Mouse (Mus musculus) hindbrain, embryonic 16.5 days (tissue): ENCODE measurements around the gene Ppm1m. TPM values are rescaled to one million over a fixed set of nuclear protein-coding genes. Genes with fewer than 3 reads are reported as not detected.

Source experiments
- ATAC-seq: fragments of 200-750 bp; cut with Nextera tagmentation; 2 replicates; pipeline ENCODE4 v1.8.0; 2017; ENCODE audit warnings: moderate TSS enrichment, moderate library complexity
- H3K27ac ChIP-seq: fragments of 300-500 bp; sonication (generic); 2 replicates; pipeline ENCODE4 v1.5.1; 2014; ENCODE audit warnings: low read depth, mild to moderate bottlenecking, control low read depth, low read length, moderate library complexity
- H3K27me3 ChIP-seq: fragments of 300-500 bp; sonication (generic); replicated peaks from 2 replicates; pipeline ENCODE4 v1.6.1; 2014; ENCODE audit warnings: low read length; ENCODE audit not compliant: control insufficient read depth, insufficient read depth
- H3K36me3 ChIP-seq: fragments of 300-500 bp; sonication (generic); 2 replicates; pipeline ENCODE4 v1.6.1; 2014; ENCODE audit warnings: mild to moderate bottlenecking, low read length, moderate library complexity, mixed read lengths; ENCODE audit not compliant: control insufficient read depth, insufficient read depth
- H3K4me1 ChIP-seq: fragments of 300-500 bp; sonication (generic); 2 replicates; pipeline ENCODE4 v1.6.1; 2014; ENCODE audit warnings: low read depth, low read length; ENCODE audit not compliant: control insufficient read depth, insufficient read depth
- H3K4me2 ChIP-seq: fragments of 300-500 bp; sonication (generic); 2 replicates; pipeline ENCODE4 v1.6.1; 2014; ENCODE audit warnings: mild to moderate bottlenecking, low read length, control low read depth, moderate library complexity
- H3K4me3 ChIP-seq: fragments of 300-500 bp; sonication (generic); 2 replicates; pipeline ENCODE4 v1.5.1; 2014; ENCODE audit warnings: mild to moderate bottlenecking, low read length, control low read depth, moderate library complexity
- H3K9ac ChIP-seq: fragments of 300-500 bp; sonication (generic); 2 replicates; pipeline ENCODE4 v1.6.1; 2014; ENCODE audit warnings: low read depth, mild to moderate bottlenecking, control low read depth, low read length, moderate library complexity
- H3K9me3 ChIP-seq: fragments of 300-500 bp; sonication (generic); 2 replicates; pipeline ENCODE4 v1.6.1; 2014; ENCODE audit warnings: mild to moderate bottlenecking, low read length, moderate library complexity; ENCODE audit not compliant: control insufficient read depth
- WGBS: fragments of 180-500 bp; shearing (Covaris S2); extraction: QIAGEN DNeasy Blood & Tissue Kit; methylation state at CpG from one replicate; pipeline ENCODE4 v1.1.7; 2014; 5-methylcytosine and 5-hydroxymethylcytosine counted together
- polyA plus RNA-seq: library from polyadenylated mRNA; unstranded; fragments of >200 nt; fragmentation: Nextera tagmentation; extraction: Ambion mirVana; gene quantifications from 2 replicates; pipeline ENCODE4 v1.2.1, GENCODE M21; 2015

Ppm1m gene
- polyA plus RNA-seq, 1 experiment from 2014 or later, result 20.9 TPM

DNA sequence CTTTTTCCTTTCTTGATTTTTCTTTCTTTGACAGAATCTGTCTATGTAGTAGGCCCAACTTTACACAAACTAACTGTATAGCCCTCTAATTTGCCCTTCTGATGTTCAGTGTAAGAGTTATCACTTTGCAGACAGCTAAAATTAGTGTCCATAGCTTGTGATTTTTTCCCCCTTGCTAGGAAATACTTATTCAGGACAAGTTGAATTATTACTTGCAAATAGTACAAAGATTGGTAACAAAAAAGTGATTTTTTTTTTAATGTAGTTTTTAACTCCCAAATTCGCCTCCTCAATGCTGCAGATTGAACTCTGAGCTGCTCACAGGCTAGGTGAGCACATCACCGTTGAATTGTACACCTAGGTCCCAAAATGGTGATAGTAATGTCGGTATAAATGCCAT is 19.6 kb downstream of the Ppm1m start:
- Histone ChIP-seq H3K4me3 (no peak overlapping the region), H3K4me1 (peaks cover 9% of the 10 kb centered on the region), H3K36me3 (peaks cover 41% of the 10 kb centered on the region), H3K4me2 (no peak overlapping the region), H3K27ac (no peak overlapping the region), H3K9ac (no peak overlapping the region), H3K9me3 (no peaks in the 10 kb centered on the region), H3K27me3 (no peaks in the 10 kb centered on the region)
- no peak for ATAC-seq
- 88% methylated on average over 3 of the region's 3 CpGs for WGBS

DNA sequence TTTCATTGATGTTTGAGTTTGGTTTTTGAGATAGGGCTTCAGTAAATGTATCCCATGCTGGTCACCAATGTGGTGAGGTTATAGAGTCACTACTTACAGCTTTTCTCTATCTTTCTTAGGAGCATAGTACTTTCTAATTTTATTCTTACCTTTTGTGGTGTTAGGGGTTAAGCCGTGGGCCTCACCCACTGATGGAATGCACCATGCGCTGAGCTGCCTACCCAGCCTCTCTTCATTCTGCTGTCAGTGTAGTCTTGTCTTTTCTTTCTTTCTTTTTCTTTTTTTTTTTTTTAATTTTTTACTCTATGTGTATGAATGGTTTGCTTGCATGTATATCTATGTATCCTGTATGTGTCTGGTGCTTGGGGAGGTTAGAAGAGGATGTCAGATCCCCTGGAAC is 20.1 kb downstream of the Ppm1m start:
- no peaks in the 10 kb centered on the region for H3K9me3 ChIP-seq
- 91% methylated on average over 2 of the region's 2 CpGs for WGBS

GRCm38 (mm10) chr9:106177799-106178198 is 21.7 kb downstream of the Ppm1m start:
- Histone ChIP-seq H3K9ac (no peak overlapping the region), H3K9me3 (no peaks in the 10 kb centered on the region), H3K27me3 (no peaks in the 10 kb centered on the region), H3K27ac (no peak overlapping the region), H3K36me3 (peaks cover 24% of the 10 kb centered on the region), H3K4me3 (no peak overlapping the region), H3K4me1 (peaks cover 28% of the 10 kb centered on the region), H3K4me2 (no peak overlapping the region)
- ATAC-seq, result no peak
- 91% methylated on average over 6 of the region's 6 CpGs for WGBS

More for the DNA sequence above, 20.1 kb downstream of the Ppm1m start:
- H3K4me3 ChIP-seq, result no peak overlapping the region
- H3K27ac ChIP-seq, result no peak overlapping the region
- H3K4me1 ChIP-seq, result peaks cover 13% of the 10 kb centered on the region
- no peak for ATAC-seq
- H3K27me3 ChIP-seq, result no peaks in the 10 kb centered on the region
- H3K4me2 ChIP-seq, result no peak overlapping the region
- H3K36me3 ChIP-seq, result peaks cover 36% of the 10 kb centered on the region
- H3K9ac ChIP-seq, result no peak overlapping the region

GRCm38 (mm10) chr9:106176769-106177168 is 22.8 kb downstream of the Ppm1m start:
- Histone ChIP-seq H3K4me3 (no peak overlapping the region), H3K36me3 (peaks cover 19% of the 10 kb centered on the region), H3K9me3 (no peaks in the 10 kb centered on the region), H3K4me2 (no peak overlapping the region), H3K27me3 (no peaks in the 10 kb centered on the region), H3K27ac (no peak overlapping the region), H3K4me1 (peaks cover 29% of the 10 kb centered on the region), H3K9ac (no peak overlapping the region)
- ATAC-seq, result no peak
- WGBS, result 79% methylated on average over 5 of the region's 5 CpGs

DNA sequence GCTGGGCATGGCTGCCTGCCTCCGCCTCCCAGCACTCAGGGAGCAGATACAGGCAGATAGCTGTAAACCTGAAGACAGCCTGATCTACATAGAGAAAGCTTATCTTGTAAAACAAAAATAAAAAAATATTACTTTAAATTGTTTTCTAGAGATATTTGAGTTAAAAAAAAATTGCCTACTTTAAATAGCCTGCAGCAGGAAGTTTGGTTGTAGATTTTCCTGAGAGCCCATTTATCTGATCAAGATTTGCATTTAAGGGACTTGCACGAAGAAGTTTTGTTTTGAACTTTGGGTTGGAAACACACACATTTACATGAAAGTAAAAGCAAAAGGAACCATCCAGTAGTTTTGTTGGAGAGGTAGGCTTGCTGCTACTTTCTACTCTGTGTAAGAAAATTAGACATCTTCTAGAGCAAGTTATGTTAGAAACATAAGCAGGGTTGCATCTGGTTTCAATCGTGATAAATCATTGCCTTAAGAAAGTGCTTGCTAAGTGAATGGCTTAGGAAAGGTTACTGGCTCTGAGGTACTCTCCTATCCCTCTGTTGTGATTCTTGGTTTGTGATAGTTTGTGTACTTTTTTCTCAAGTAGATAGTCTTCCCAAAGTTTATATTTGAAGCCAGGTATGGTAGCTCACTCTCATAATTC is 23.9 kb downstream of the Ppm1m start:
- Histone ChIP-seq H3K27ac (no peak overlapping the region), H3K4me1 (peaks cover 29% of the 10 kb centered on the region), H3K9me3 (no peaks in the 10 kb centered on the region), H3K9ac (no peak overlapping the region; the same call in 1 of the 2 replicates), H3K36me3 (peaks cover 11% of the 10 kb centered on the region), H3K4me3 (no peak overlapping the region), H3K4me2 (no peak overlapping the region), H3K27me3 (no peaks in the 10 kb centered on the region)
- no peak for ATAC-seq
- WGBS, result 82% methylated on average over 3 of the region's 3 CpGs

GRCm38 (mm10) chr9:106173363-106173762 is 26.2 kb downstream of the Ppm1m start:
- H3K36me3 ChIP-seq, result peaks cover 8% of the 10 kb centered on the region; the same call in 1 of the 2 replicates
- peak overlapping the region; percentile 59 for H3K4me2 ChIP-seq
- 53% methylated on average over 2 of the region's 2 CpGs for WGBS
- no peak overlapping the region for H3K27ac ChIP-seq
- H3K4me1 ChIP-seq, result peaks cover 33% of the 10 kb centered on the region
- H3K9me3 ChIP-seq, result no peaks in the 10 kb centered on the region
- no peak for ATAC-seq
- no peak overlapping the region for H3K9ac ChIP-seq
- no peaks in the 10 kb centered on the region for H3K27me3 ChIP-seq
- peak overlapping the region; percentile 18 for H3K4me3 ChIP-seq

GRCm38 (mm10) chr9:106172527-106172926 is 27.0 kb downstream of the Ppm1m start:
- H3K27me3 ChIP-seq, result no peaks in the 10 kb centered on the region
- peaks cover under 1% of the 10 kb centered on the region; the same call in 1 of the 2 replicates for H3K36me3 ChIP-seq
- H3K4me3 ChIP-seq, result peak overlapping the region; percentile 67
- no peak overlapping the region for H3K27ac ChIP-seq
- WGBS, result 17% methylated on average over 3 of the region's 3 CpGs
- peak overlapping the region; percentile 59 for H3K4me2 ChIP-seq
- no peak overlapping the region for H3K9ac ChIP-seq
- H3K9me3 ChIP-seq, result no peaks in the 10 kb centered on the region
- H3K4me1 ChIP-seq, result peaks cover 33% of the 10 kb centered on the region
- ATAC-seq, result no peak

DNA sequence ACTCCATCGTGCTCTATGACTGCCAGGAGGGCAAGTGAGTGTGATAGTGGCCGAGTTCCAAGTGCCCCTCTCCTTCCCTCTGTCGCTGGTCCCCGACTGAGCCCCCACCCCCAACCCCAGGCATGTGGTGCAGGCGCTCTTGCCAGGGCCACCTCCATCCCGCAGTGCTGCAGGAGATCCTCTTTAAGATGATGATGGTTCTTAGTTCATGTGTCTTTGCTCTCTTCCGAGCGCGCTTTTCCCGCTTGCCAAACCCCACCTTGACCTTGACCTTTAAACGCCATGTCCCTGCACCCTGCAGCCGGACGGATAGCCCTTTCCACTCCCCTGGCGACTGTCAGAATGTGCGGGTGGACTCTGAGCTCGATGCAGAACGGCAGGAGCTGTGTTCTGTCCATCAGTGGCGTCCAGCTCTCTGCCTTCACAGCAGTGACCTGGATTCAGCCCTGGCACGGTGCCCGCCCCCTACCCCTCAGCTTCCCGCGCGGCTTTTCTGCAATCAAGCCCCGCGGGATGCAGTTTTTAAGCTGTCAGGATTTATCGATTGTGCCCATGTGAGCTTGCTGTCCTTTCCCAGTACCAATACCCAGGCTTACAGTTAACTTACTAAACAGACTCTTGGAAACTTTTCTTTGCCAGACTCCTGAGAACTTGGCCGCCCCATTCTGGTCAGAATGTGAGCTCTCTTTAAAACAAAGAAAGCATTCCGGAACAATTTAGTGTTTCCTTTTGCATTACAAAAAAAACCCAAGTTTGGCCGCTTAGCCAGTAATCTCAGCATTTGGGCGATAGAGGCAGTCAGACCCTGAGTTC is 28.0 kb downstream of the Ppm1m start:
- H3K4me2 ChIP-seq, result peak overlapping the region; percentile 59
- H3K9ac ChIP-seq, result peak overlapping the region; percentile 94
- no peaks in the 10 kb centered on the region for H3K36me3 ChIP-seq
- peak overlapping the region; percentile 98 for H3K27ac ChIP-seq
- WGBS, result under 1% methylated on average over 29 of the region's 30 CpGs
- H3K4me1 ChIP-seq, result peaks cover 33% of the 10 kb centered on the region
- peak overlapping the region; percentile 67 for H3K4me3 ChIP-seq
- no peaks in the 10 kb centered on the region for H3K9me3 ChIP-seq
- ATAC-seq, result peak; percentile 63
- no peaks in the 10 kb centered on the region for H3K27me3 ChIP-seq

DNA sequence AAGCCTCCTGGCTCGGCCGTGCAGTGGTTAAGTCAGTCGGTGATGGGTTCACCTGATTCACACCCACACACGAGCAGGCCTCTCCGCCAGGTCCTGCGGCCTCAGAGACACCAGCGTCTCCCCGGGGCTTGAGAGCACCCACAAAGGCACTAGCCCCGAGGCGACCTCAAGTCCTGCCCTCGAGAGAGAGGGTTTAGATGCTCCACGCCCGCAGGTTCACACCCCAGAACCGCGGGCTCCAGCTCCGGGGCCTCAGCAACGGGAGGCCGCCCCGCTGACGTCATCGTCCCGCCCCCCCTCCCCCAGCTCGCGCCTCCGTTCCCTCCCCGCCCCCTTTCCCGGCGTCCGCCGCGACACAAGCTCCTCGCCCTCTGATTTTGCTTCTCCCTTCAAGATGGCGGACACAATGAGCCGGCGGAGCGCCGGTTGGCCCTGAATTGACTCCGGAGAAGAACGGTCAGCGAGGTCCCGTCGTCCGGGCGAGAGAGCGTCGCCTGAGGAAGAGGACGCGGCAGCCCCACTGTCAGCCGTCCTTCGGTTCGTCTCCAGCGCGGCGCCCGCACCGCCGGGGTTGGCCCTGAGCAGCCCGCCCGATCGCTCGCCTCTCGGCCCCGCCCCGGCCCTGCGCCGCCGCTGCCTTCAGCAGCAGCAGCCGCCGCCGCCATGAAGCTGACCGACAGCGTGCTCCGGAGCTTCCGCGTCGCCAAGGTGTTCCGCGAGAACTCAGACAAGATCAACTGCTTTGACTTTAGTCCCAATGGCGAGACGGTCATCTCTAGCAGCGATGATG is 28.8 kb downstream of the Ppm1m start, which contains the start of gene Wdr82:
Gene Wdr82 (plus strand): TSS at position 373 of the 790 bp plus-strand sequence.
- peak within 1 kb of the TSS; percentile 67 for H3K4me3 ChIP-seq
- WGBS, result 0% methylated on average over 69 of the region's 81 CpGs

More for the DNA sequence above, 28.8 kb downstream of the Ppm1m start, which contains the start of gene Wdr82:
- Histone ChIP-seq H3K27me3 (no peaks in the 10 kb centered on the region), H3K36me3 (no peaks in the 10 kb centered on the region), H3K9ac (peak within 1 kb of the TSS; percentile 94), H3K4me2 (peak within 1 kb of the TSS; percentile 82), H3K4me1 (peaks cover 30% of the 10 kb centered on the region), H3K9me3 (no peaks in the 10 kb centered on the region), H3K27ac (peak within 1 kb of the TSS; percentile 98)
- peak; percentile 90 for ATAC-seq
